Mouse (Mus musculus): ENCODE data around the gene Nfe2l2. TPM values are rescaled to one million over a fixed set of nuclear protein-coding genes. Genes with fewer than 3 reads are reported as not detected.

Gene Nfe2l2
- 12.1 and 23.3 TPM in 2 replicates for polyA plus RNA-seq (2015; fragmentation: Nextera tagmentation; extraction: Ambion mirVana)

GRCm38 (mm10) chr2:75704234-75705161 is at the start of gene Nfe2l2:
Gene Nfe2l2, minus strand, starts transcription at chr2:75704641.
- ATAC-seq (ENCODE audit: low FRiP score): peak; percentile 85
- Histone ChIP-seq H3K27me3 (replicated peaks) (0 out of 2 replicates have a peak, but pooled peaks cover 13% of the 10 kb centered on the region), H3K4me2 (peak within 1 kb of the TSS; percentile 85), H3K9me3 (replicated peaks) (no peaks in the 10 kb centered on the region; the same call in 1 of the 2 replicates), H3K27ac (replicated peaks) (peak within 1 kb of the TSS; percentile 81), H3K4me3 (replicated peaks) (peak within 1 kb of the TSS; percentile 57), H3K4me1 (peaks cover 25% of the 10 kb centered on the region), H3K36me3 (no peaks in the 10 kb centered on the region), H3K9ac (replicated peaks) (peak within 1 kb of the TSS; percentile 54)
- WGBS: under 1% methylated on average over 55 of the region's 58 CpGs

DNA sequence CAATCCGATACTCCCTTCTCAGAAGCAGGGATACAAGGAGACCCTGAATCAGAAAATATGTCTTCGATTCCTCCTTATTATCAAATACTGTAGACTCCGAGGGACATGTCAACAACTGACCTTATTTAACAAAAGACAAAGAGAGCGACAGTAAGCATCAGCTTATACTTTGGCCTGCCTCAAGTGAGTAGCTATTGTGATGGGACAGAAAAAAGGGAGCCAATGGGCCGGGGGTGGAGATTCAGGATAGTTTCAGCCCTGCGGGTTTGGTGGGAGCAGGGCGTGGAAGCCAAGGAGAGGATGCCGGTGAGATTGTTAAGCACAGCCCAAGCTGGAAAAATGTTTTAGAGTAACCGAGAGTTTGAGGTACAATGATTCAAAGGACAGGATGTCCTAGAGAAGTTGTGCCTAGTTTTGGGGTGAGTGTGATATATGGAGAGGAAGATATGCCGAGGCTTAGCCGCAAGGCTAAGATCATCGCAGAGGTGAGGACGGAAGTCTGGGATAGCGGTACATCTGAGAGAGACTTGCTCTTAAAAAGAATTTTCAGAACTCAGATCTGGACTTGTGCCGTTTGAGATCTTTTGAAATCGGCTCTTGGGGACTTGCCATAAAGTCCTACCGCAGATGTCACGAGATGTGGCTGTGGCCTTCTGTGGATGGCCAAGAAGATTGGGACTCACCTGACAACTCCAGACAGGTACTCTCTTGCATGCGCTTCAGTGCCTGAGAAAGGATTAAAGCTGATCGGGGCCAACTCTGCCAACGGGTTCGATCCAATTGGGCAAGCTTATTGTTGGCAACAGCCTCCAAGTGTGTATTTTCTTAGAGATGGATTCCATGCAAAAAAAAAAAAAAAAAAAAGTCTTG is 48.1 kb upstream of the Nfe2l2 start:
- Histone ChIP-seq H3K4me1 (no peaks in the 10 kb centered on the region), H3K4me3 (replicated peaks) (no peak overlapping the region), H3K4me2 (no peak overlapping the region), H3K27me3 (replicated peaks) (no peaks in the 10 kb centered on the region), H3K9ac (replicated peaks) (no peak overlapping the region), H3K27ac (replicated peaks) (no peak overlapping the region), H3K9me3 (replicated peaks) (no peaks in the 10 kb centered on the region), H3K36me3 (no peaks in the 10 kb centered on the region)
- ATAC-seq (ENCODE audit: low FRiP score): no peak
- 94% methylated on average over 22 of the region's 22 CpGs for WGBS

- Histone ChIP-seq H3K27me3 (replicated peaks) (no peaks in the 10 kb centered on the region), H3K4me2 (no peak overlapping the region), H3K9me3 (replicated peaks) (no peaks in the 10 kb centered on the region), H3K4me3 (replicated peaks) (no peak overlapping the region), H3K4me1 (no peaks in the 10 kb centered on the region), H3K36me3 (no peaks in the 10 kb centered on the region), H3K9ac (replicated peaks) (no peak overlapping the region), H3K27ac (replicated peaks) (no peak overlapping the region)
- WGBS: 78% methylated on average over 6 of the region's 6 CpGs
- ATAC-seq (ENCODE audit: low FRiP score): no peak
Measured at GRCm38 (mm10) chr2:75751896-75752295, 47.5 kb upstream of the Nfe2l2 start.

- H3K27me3 ChIP-seq (replicated peaks): no peaks in the 10 kb centered on the region
- 89% methylated on average over 10 of the region's 10 CpGs for WGBS
- H3K9me3 ChIP-seq (replicated peaks): no peaks in the 10 kb centered on the region
- H3K9ac ChIP-seq (replicated peaks): no peak overlapping the region
- no peak for ATAC-seq (ENCODE audit: low FRiP score)
- H3K4me1 ChIP-seq: no peaks in the 10 kb centered on the region
- H3K27ac ChIP-seq (replicated peaks): no peak overlapping the region
- no peaks in the 10 kb centered on the region for H3K36me3 ChIP-seq
- H3K4me2 ChIP-seq: no peak overlapping the region
- no peak overlapping the region for H3K4me3 ChIP-seq (replicated peaks)
Measured at GRCm38 (mm10) chr2:75750869-75751268, 46.4 kb upstream of the Nfe2l2 start.

- Histone ChIP-seq H3K4me3 (replicated peaks) (no peak overlapping the region), H3K9me3 (replicated peaks) (no peaks in the 10 kb centered on the region), H3K27me3 (replicated peaks) (no peaks in the 10 kb centered on the region), H3K27ac (replicated peaks) (no peak overlapping the region), H3K9ac (replicated peaks) (no peak overlapping the region), H3K4me2 (no peak overlapping the region), H3K4me1 (no peaks in the 10 kb centered on the region), H3K36me3 (no peaks in the 10 kb centered on the region)
- WGBS: 85% methylated on average over 2 of the region's 2 CpGs
- no peak for ATAC-seq (ENCODE audit: low FRiP score)
Measured at GRCm38 (mm10) chr2:75750043-75750718, 45.7 kb upstream of the Nfe2l2 start.

- WGBS: 90% methylated on average over 6 of the region's 6 CpGs
- no peaks in the 10 kb centered on the region for H3K9me3 ChIP-seq (replicated peaks)
Measured at GRCm38 (mm10) chr2:75748841-75749240, 44.4 kb upstream of the Nfe2l2 start.

DNA sequence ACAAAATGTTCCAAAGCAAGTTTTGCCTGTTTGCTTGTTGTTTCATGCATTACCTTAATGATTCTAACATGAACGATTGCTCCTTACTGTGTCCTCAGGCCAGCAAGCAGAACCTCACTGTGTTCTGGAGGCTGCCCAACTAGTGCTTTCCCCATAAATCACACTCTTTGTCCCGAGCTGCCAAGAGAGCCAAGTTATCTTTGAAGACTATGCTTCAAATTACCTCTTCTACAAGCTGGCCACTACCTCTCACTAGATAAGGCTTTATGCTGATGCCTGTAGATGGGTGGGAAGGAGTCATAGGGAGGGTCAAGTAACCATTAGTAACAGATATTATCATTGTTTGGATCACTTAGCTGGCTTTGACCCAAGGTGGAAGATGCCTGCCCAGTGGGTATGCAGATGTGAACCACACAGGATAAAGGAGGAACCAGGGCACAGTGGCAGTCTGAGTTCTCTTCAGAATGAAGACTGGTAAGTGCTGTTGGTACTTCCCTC is 32.6 kb upstream of the Nfe2l2 start:
- H3K36me3 ChIP-seq: no peaks in the 10 kb centered on the region
- H3K4me2 ChIP-seq: no peak overlapping the region
- H3K27ac ChIP-seq (replicated peaks): no peak overlapping the region
- H3K9me3 ChIP-seq (replicated peaks): no peaks in the 10 kb centered on the region
- H3K4me3 ChIP-seq (replicated peaks): no peak overlapping the region
- H3K9ac ChIP-seq (replicated peaks): no peak overlapping the region
- WGBS: 64% methylated on average over 2 of the region's 2 CpGs
- H3K27me3 ChIP-seq (replicated peaks): no peaks in the 10 kb centered on the region
- no peaks in the 10 kb centered on the region for H3K4me1 ChIP-seq
- ATAC-seq (ENCODE audit: low FRiP score): no peak

More at GRCm38 (mm10) chr2:75748841-75749240, 44.4 kb upstream of the Nfe2l2 start:
- Histone ChIP-seq H3K27me3 (replicated peaks) (no peaks in the 10 kb centered on the region), H3K27ac (replicated peaks) (no peak overlapping the region), H3K4me2 (no peak overlapping the region), H3K9ac (replicated peaks) (no peak overlapping the region), H3K4me3 (replicated peaks) (no peak overlapping the region), H3K36me3 (no peaks in the 10 kb centered on the region), H3K4me1 (no peaks in the 10 kb centered on the region)
- ATAC-seq (ENCODE audit: low FRiP score): no peak

GRCm38 (mm10) chr2:75734196-75734865 is 29.9 kb upstream of the Nfe2l2 start:
- no peak overlapping the region for H3K27ac ChIP-seq (replicated peaks)
- no peaks in the 10 kb centered on the region for H3K36me3 ChIP-seq
- H3K9ac ChIP-seq (replicated peaks): no peak overlapping the region
- H3K4me2 ChIP-seq: no peak overlapping the region
- H3K4me3 ChIP-seq (replicated peaks): no peak overlapping the region
- no peaks in the 10 kb centered on the region for H3K27me3 ChIP-seq (replicated peaks)
- no peak for ATAC-seq (ENCODE audit: low FRiP score)
- no peaks in the 10 kb centered on the region for H3K9me3 ChIP-seq (replicated peaks)
- no peaks in the 10 kb centered on the region for H3K4me1 ChIP-seq
- 74% methylated on average over 5 of the region's 5 CpGs for WGBS

DNA sequence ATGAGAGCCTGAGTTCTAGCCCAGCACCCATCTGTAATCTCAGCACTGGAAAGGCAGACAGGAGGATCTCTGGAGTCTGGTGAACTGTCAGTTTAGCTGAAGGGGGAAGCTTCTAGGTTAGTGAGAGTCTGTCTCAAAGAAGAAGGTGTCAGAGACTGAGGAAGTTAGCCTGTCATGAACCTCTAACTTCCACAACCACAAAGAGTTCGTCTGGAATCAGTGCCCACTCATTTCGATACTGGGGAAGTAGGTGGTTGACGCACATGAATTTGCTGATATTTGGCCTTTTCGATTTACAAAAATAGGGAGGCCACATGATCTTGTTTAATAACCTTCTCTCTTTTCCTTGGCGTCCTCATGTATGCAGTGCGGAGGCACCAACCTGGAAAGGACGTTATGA is 28.7 kb upstream of the Nfe2l2 start:
- Histone ChIP-seq H3K36me3 (no peaks in the 10 kb centered on the region), H3K9me3 (replicated peaks) (no peaks in the 10 kb centered on the region), H3K9ac (replicated peaks) (no peak overlapping the region), H3K27ac (replicated peaks) (no peak overlapping the region), H3K4me1 (no peaks in the 10 kb centered on the region), H3K27me3 (replicated peaks) (no peaks in the 10 kb centered on the region), H3K4me3 (replicated peaks) (no peak overlapping the region), H3K4me2 (no peak overlapping the region)
- ATAC-seq (ENCODE audit: low FRiP score): no peak
- 95% methylated on average over 7 of the region's 7 CpGs for WGBS

- Histone ChIP-seq H3K4me2 (no peak overlapping the region), H3K36me3 (no peaks in the 10 kb centered on the region), H3K9me3 (replicated peaks) (no peaks in the 10 kb centered on the region), H3K4me3 (replicated peaks) (no peak overlapping the region), H3K27me3 (replicated peaks) (no peaks in the 10 kb centered on the region), H3K4me1 (no peaks in the 10 kb centered on the region), H3K27ac (replicated peaks) (no peak overlapping the region), H3K9ac (replicated peaks) (no peak overlapping the region)
- 61% methylated on average over 2 of the region's 2 CpGs for WGBS
- ATAC-seq (ENCODE audit: low FRiP score): no peak
Measured at GRCm38 (mm10) chr2:75731929-75732328, 27.5 kb upstream of the Nfe2l2 start.

GRCm38 (mm10) chr2:75731233-75731651 is 26.8 kb upstream of the Nfe2l2 start:
- no peak overlapping the region for H3K4me2 ChIP-seq
- no peaks in the 10 kb centered on the region for H3K36me3 ChIP-seq
- ATAC-seq (ENCODE audit: low FRiP score): no peak
- H3K4me3 ChIP-seq (replicated peaks): no peak overlapping the region
- no peaks in the 10 kb centered on the region for H3K9me3 ChIP-seq (replicated peaks)
- H3K9ac ChIP-seq (replicated peaks): no peak overlapping the region
- no peaks in the 10 kb centered on the region for H3K27me3 ChIP-seq (replicated peaks)
- H3K27ac ChIP-seq (replicated peaks): no peak overlapping the region
- H3K4me1 ChIP-seq: no peaks in the 10 kb centered on the region
- 91% methylated on average over 5 of the region's 5 CpGs for WGBS
